Mouse (Mus musculus) limb, embryonic 14.5 days (tissue): ENCODE data around the gene Ccdc190. TPM values are rescaled to one million over a fixed set of nuclear protein-coding genes. Genes with fewer than 3 reads are reported as not detected.

ENCODE experiments used
- ATAC-seq: fragments of 200-750 bp; cut with Nextera tagmentation; 2 replicates; pipeline ENCODE4 v1.8.0; 2017; ENCODE audit warnings: low read depth, moderate number of reproducible peaks, moderate TSS enrichment; ENCODE audit not compliant: low FRiP score
- DNase-seq: peaks from one replicate; pipeline ENCODE4 v3.0.0-alpha.2; 2015; ENCODE audit warnings: low spot score
- H3K27ac ChIP-seq: fragments of 300-500 bp; sonication (generic); replicated peaks from 2 replicates; pipeline ENCODE4 v1.5.1; 2014; ENCODE audit warnings: low read depth, mild to moderate bottlenecking, low read length, moderate library complexity, mixed read lengths
- H3K27me3 ChIP-seq: fragments of 300-500 bp; sonication (generic); 2 replicates; pipeline ENCODE4 v1.6.1; 2014; ENCODE audit warnings: low read length, mixed read lengths; ENCODE audit not compliant: control insufficient read depth, insufficient read depth
- H3K36me3 ChIP-seq: fragments of 300-500 bp; sonication (generic); 2 replicates; pipeline ENCODE4 v1.6.1; 2014; ENCODE audit warnings: mild to moderate bottlenecking, low read length, moderate library complexity, mixed read lengths; ENCODE audit not compliant: control insufficient read depth, insufficient read depth
- H3K4me1 ChIP-seq: fragments of 300-500 bp; sonication (generic); 2 replicates; pipeline ENCODE4 v1.6.1; 2014; ENCODE audit warnings: antibody characterized with exemption, low read length, mixed read lengths; ENCODE audit not compliant: control insufficient read depth, insufficient read depth
- H3K4me2 ChIP-seq: fragments of 300-500 bp; sonication (generic); replicated peaks from 2 replicates; pipeline ENCODE4 v1.6.1; 2014; ENCODE audit warnings: low read depth, mild to moderate bottlenecking, low read length, moderate library complexity; ENCODE audit not compliant: severe bottlenecking
- H3K4me3 ChIP-seq: fragments of 300-500 bp; sonication (generic); replicated peaks from 2 replicates; pipeline ENCODE4 v1.5.1; 2014; ENCODE audit warnings: low read length
- H3K9ac ChIP-seq: fragments of 300-500 bp; sonication (generic); 2 replicates; pipeline ENCODE4 v1.6.1; 2014; ENCODE audit warnings: mild to moderate bottlenecking, low read depth, low read length, moderate library complexity; ENCODE audit not compliant: severe bottlenecking
- H3K9me3 ChIP-seq: fragments of 300-500 bp; sonication (generic); 2 replicates; pipeline ENCODE4 v1.6.1; 2016; ENCODE audit warnings: low read length; ENCODE audit not compliant: control insufficient read depth
- POLR2A ChIP-seq: fragments of 200-500 bp; IDR thresholded peaks from 2 replicates; pipeline ENCODE4 v1.8.0; 2012; ENCODE audit warnings: inconsistent platforms, mild to moderate bottlenecking, moderate library complexity, borderline replicate concordance; ENCODE audit not compliant: insufficient read depth, insufficient read length; ENCODE audit errors: extremely low read depth
- WGBS: fragments of 180-500 bp; shearing (Covaris S2); extraction: QIAGEN DNeasy Blood & Tissue Kit; methylation state at CpG from one replicate; pipeline ENCODE4 v1.1.7; 2014; 5-methylcytosine and 5-hydroxymethylcytosine counted together
- polyA plus RNA-seq, 2 experiments: library from polyadenylated mRNA; depleted of rRNA in 1 of 2; stranded (reverse) in 1 of 2; unstranded in 1 of 2; fragments of >200 nt; fragmentation: Nextera tagmentation in 1 of 2; extraction: Ambion mirVana in 1 of 2; gene quantifications; 2 replicates each; pipeline versions ENCODE4 v1.2.1 to v1.2.3; 2012 to 2014

Gene Ccdc190
- polyA plus RNA-seq, 2 experiments = 0.20 TPM; not detected in 1

- no peak for ATAC-seq
- Histone ChIP-seq H3K9ac (no peak overlapping the region), H3K9me3 (no peaks in the 10 kb centered on the region), H3K27ac (no peak overlapping the region), H3K36me3 (no peaks in the 10 kb centered on the region), H3K4me3 (no peak overlapping the region), H3K4me2 (no peak overlapping the region), H3K4me1 (peaks cover 9% of the 10 kb centered on the region; the same call in 1 of the 2 replicates), H3K27me3 (no peaks in the 10 kb centered on the region)
- no peak for TF ChIP-seq POLR2A
- DNase-seq = no peak
- WGBS = 69% methylated on average over 5 of the region's 5 CpGs
These were observed 19.3 kb upstream of the Ccdc190 start for GRCm38 (mm10) chr1:169909163-169909562.

DNA sequence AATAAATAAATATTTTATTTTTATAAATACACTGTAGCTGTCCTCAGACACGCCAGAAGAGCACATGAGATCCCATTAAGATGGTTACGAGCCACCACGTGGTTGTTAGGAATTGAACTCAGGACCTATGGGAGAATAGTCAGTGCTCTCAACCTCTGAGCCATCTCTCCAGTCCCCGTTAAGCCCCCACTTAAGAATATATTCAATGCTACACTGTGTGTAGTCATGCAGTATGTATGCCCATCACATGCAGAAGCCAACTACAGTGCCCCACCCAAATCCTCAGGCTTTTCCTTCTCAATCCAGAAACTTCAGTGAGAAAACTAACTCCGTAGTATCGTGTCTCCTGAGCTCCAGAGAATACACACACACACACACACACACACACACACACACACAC lies 18.8 kb upstream of the Ccdc190 start:
- Histone ChIP-seq H3K36me3 (no peaks in the 10 kb centered on the region), H3K4me2 (no peak overlapping the region), H3K4me1 (peaks cover 9% of the 10 kb centered on the region; the same call in 1 of the 2 replicates), H3K27me3 (no peaks in the 10 kb centered on the region), H3K4me3 (no peak overlapping the region), H3K9me3 (no peaks in the 10 kb centered on the region), H3K27ac (no peak overlapping the region), H3K9ac (no peak overlapping the region)
- 75% methylated on average over 6 of the region's 6 CpGs for WGBS
- TF ChIP-seq POLR2A = no peak
- ATAC-seq (no peak; the same call in 1 of the 2 replicates), DNase-seq (no peak)

- no peak overlapping the region for H3K9ac ChIP-seq
- no peak overlapping the region for H3K27ac ChIP-seq
- DNase-seq = no peak
- no peak overlapping the region for H3K4me3 ChIP-seq
- TF ChIP-seq POLR2A = no peak
- H3K9me3 ChIP-seq = no peaks in the 10 kb centered on the region
- H3K4me2 ChIP-seq = no peak overlapping the region
- no peaks in the 10 kb centered on the region for H3K27me3 ChIP-seq
- no peaks in the 10 kb centered on the region for H3K36me3 ChIP-seq
- H3K4me1 ChIP-seq = peaks cover 9% of the 10 kb centered on the region; the same call in 1 of the 2 replicates
- WGBS = 65% methylated on average over 7 of the region's 7 CpGs
- no peak for ATAC-seq
These were observed 17.7 kb upstream of the Ccdc190 start for GRCm38 (mm10) chr1:169910751-169911150.

GRCm38 (mm10) chr1:169911526-169911925 lies 16.9 kb upstream of the Ccdc190 start:
- WGBS = 58% methylated on average over 6 of the region's 6 CpGs
- no peak for ATAC-seq
- Histone ChIP-seq H3K27me3 (no peaks in the 10 kb centered on the region), H3K9ac (no peak overlapping the region), H3K4me3 (no peak overlapping the region), H3K4me2 (no peak overlapping the region), H3K27ac (no peak overlapping the region), H3K9me3 (no peaks in the 10 kb centered on the region), H3K36me3 (no peaks in the 10 kb centered on the region), H3K4me1 (peaks cover 9% of the 10 kb centered on the region)
- DNase-seq = no peak
- TF ChIP-seq POLR2A = no peak

GRCm38 (mm10) chr1:169916659-169917058 lies 11.8 kb upstream of the Ccdc190 start:
- H3K4me1 ChIP-seq = peaks cover 11% of the 10 kb centered on the region
- H3K36me3 ChIP-seq = no peaks in the 10 kb centered on the region
- no peak overlapping the region for H3K27ac ChIP-seq
- no peak overlapping the region for H3K9ac ChIP-seq
- H3K4me2 ChIP-seq = no peak overlapping the region
- TF ChIP-seq POLR2A = no peak
- H3K27me3 ChIP-seq = no peaks in the 10 kb centered on the region
- ATAC-seq (peak; percentile 67; the same call in 1 of the 2 replicates), DNase-seq (peak; percentile 49)
- 12% methylated on average over 7 of the region's 7 CpGs for WGBS
- H3K4me3 ChIP-seq = no peak overlapping the region
- no peaks in the 10 kb centered on the region for H3K9me3 ChIP-seq
